Mouse (Mus musculus) liver, embryonic 11.5 days (tissue): ENCODE measurements around the gene Rsph14. TPM values are rescaled to one million over a fixed set of nuclear protein-coding genes. Genes with fewer than 3 reads are reported as not detected.

Experiments used
- ATAC-seq: fragments of 200-750 bp; cut with Nextera tagmentation; replicated peaks from 2 replicates; pipeline ENCODE4 v1.8.0; 2017; ENCODE audit warnings: moderate number of reproducible peaks, mild to moderate bottlenecking, moderate TSS enrichment, moderate library complexity; ENCODE audit not compliant: low FRiP score
- DNase-seq: peaks from one replicate; pipeline ENCODE4 v3.0.0-alpha.2; 2017; ENCODE audit warnings: low spot score
- H3K27ac ChIP-seq: fragments of 300-500 bp; sonication (generic); 2 replicates; pipeline ENCODE4 v1.5.1; 2014; ENCODE audit warnings: mild to moderate bottlenecking, low read depth, low read length, control low read depth
- H3K27me3 ChIP-seq: fragments of 300-500 bp; sonication (generic); replicated peaks from 2 replicates; pipeline ENCODE4 v1.6.1; 2014; ENCODE audit warnings: low read length, mixed read lengths; ENCODE audit not compliant: control insufficient read depth, insufficient read depth
- H3K36me3 ChIP-seq: fragments of 300-500 bp; sonication (generic); 2 replicates; pipeline ENCODE4 v1.6.1; 2014; ENCODE audit warnings: mild to moderate bottlenecking, low read length, moderate library complexity, mixed read lengths; ENCODE audit not compliant: control insufficient read depth, insufficient read depth
- H3K4me1 ChIP-seq: fragments of 300-500 bp; sonication (generic); replicated peaks from 2 replicates; pipeline ENCODE4 v1.6.1; 2014; ENCODE audit warnings: low read length, mixed read lengths; ENCODE audit not compliant: control insufficient read depth, insufficient read depth
- H3K4me2 ChIP-seq: fragments of 300-500 bp; sonication (generic); 2 replicates; pipeline ENCODE4 v1.6.1; 2014; ENCODE audit warnings: mild to moderate bottlenecking, control low read depth, moderate library complexity
- H3K4me3 ChIP-seq: fragments of 300-500 bp; sonication (generic); 2 replicates; pipeline ENCODE4 v1.5.1; 2014; ENCODE audit warnings: low read depth, low read length, control low read depth
- H3K9ac ChIP-seq: fragments of 300-500 bp; sonication (generic); 2 replicates; pipeline ENCODE4 v1.6.1; 2014; ENCODE audit warnings: low read depth, low read length, control low read depth
- H3K9me3 ChIP-seq: fragments of 300-500 bp; sonication (generic); 2 replicates; pipeline ENCODE4 v1.6.1; 2016; ENCODE audit warnings: low read length, inconsistent platforms, mixed read lengths; ENCODE audit not compliant: control insufficient read depth
- WGBS: fragments of 180-500 bp; shearing (Covaris S2); extraction: QIAGEN DNeasy Blood & Tissue Kit; methylation state at CpG from one replicate; pipeline ENCODE4 v1.1.7; 2014; 5-methylcytosine and 5-hydroxymethylcytosine counted together
- polyA plus RNA-seq: library from polyadenylated mRNA; unstranded; fragments of >200 nt; fragmentation: Nextera tagmentation; extraction: Ambion mirVana; gene quantifications from 2 replicates; pipeline ENCODE4 v1.2.1, GENCODE M21; 2014

Rsph14 gene
- polyA plus RNA-seq, 1 experiment from 2014 or later, result not detected

- Histone ChIP-seq H3K9ac (no peak overlapping the region), H3K9me3 (no peaks in the 10 kb centered on the region), H3K27ac (no peak overlapping the region), H3K4me1 (peaks cover 7% of the 10 kb centered on the region), H3K4me3 (no peak overlapping the region), H3K36me3 (no peaks in the 10 kb centered on the region), H3K27me3 (peaks cover 5% of the 10 kb centered on the region), H3K4me2 (no peak overlapping the region)
- DNase-seq (no peak), ATAC-seq (no peak)
- WGBS, result 76% methylated on average over 6 of the region's 6 CpGs
Observed at GRCm38 (mm10) chr10:74973026-74973425, 59.4 kb downstream of the Rsph14 start.

- H3K4me3 ChIP-seq, result no peak overlapping the region
- H3K4me1 ChIP-seq, result peaks cover 10% of the 10 kb centered on the region
- H3K27ac ChIP-seq, result no peak overlapping the region
- DNase-seq, result no peak
- H3K27me3 ChIP-seq, result peaks cover 17% of the 10 kb centered on the region
- no peak overlapping the region; the same call in 1 of the 2 replicates for H3K4me2 ChIP-seq
- H3K9me3 ChIP-seq, result no peaks in the 10 kb centered on the region
- no peak for ATAC-seq
- WGBS, result 71% methylated on average over 2 of the region's 2 CpGs
- no peak overlapping the region for H3K9ac ChIP-seq
- no peaks in the 10 kb centered on the region for H3K36me3 ChIP-seq
Observed at GRCm38 (mm10) chr10:74969266-74969665, 63.1 kb downstream of the Rsph14 start.

GRCm38 (mm10) chr10:74967651-74968267 lies 64.6 kb downstream of the Rsph14 start:
- Histone ChIP-seq H3K27me3 (peaks cover 17% of the 10 kb centered on the region), H3K36me3 (no peaks in the 10 kb centered on the region), H3K9ac (peak overlapping the region; percentile 48; the same call in 1 of the 2 replicates), H3K4me1 (peaks cover 10% of the 10 kb centered on the region), H3K27ac (no peak overlapping the region), H3K4me2 (peak overlapping the region; percentile 89), H3K9me3 (no peaks in the 10 kb centered on the region), H3K4me3 (peak overlapping the region; percentile 64)
- WGBS, result 7% methylated on average over 25 of the region's 25 CpGs
- ATAC-seq (peak; percentile 3; the same call in 1 of the 2 replicates), DNase-seq (no peak)

- Histone ChIP-seq H3K4me1 (peaks cover 10% of the 10 kb centered on the region), H3K27ac (no peak within 1 kb of the TSS), H3K4me3 (peak within 1 kb of the TSS; percentile 64), H3K36me3 (no peaks in the 10 kb centered on the region), H3K9me3 (no peaks in the 10 kb centered on the region), H3K9ac (peak within 1 kb of the TSS; percentile 48; the same call in 1 of the 2 replicates), H3K4me2 (peak within 1 kb of the TSS; percentile 89), H3K27me3 (peaks cover 17% of the 10 kb centered on the region)
- peak; percentile 91 for DNase-seq
- peak; percentile 95 for ATAC-seq
- under 1% methylated on average over 74 of the region's 83 CpGs for WGBS
Observed at GRCm38 (mm10) chr10:74966850-74967451, 65.4 kb downstream of the Rsph14 start, which contains the start of gene Gnaz. TSS of gene Gnaz (plus strand) at chr10:74967177.

DNA sequence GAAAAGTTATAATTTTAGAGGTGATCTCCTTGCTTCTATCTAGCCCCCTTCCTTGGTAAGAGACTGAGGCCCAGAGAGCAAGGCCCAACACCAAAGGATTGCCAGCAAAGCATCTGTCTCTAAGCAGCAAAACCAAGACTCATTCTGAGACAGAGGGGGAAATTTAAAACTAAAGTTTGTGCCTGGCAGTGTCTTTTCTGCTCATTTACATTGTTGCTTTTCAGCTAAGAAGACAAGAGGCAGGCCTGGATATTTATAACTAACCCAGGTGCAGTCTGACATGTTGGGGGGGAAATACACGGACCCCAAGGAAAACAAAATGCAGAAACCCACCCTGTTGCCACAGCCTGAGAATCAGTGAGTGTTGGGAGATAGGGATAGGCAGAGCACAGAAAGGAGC lies 68.0 kb downstream of the Rsph14 start:
- H3K9ac ChIP-seq, result no peak overlapping the region
- H3K27ac ChIP-seq, result no peak overlapping the region
- H3K4me1 ChIP-seq, result peaks cover 10% of the 10 kb centered on the region
- H3K4me3 ChIP-seq, result no peak overlapping the region
- no peaks in the 10 kb centered on the region for H3K36me3 ChIP-seq
- WGBS, result 89% methylated on average over 1 of the region's 1 CpGs
- ATAC-seq (no peak), DNase-seq (no peak)
- peaks cover 17% of the 10 kb centered on the region for H3K27me3 ChIP-seq
- no peak overlapping the region for H3K4me2 ChIP-seq
- H3K9me3 ChIP-seq, result no peaks in the 10 kb centered on the region

DNA sequence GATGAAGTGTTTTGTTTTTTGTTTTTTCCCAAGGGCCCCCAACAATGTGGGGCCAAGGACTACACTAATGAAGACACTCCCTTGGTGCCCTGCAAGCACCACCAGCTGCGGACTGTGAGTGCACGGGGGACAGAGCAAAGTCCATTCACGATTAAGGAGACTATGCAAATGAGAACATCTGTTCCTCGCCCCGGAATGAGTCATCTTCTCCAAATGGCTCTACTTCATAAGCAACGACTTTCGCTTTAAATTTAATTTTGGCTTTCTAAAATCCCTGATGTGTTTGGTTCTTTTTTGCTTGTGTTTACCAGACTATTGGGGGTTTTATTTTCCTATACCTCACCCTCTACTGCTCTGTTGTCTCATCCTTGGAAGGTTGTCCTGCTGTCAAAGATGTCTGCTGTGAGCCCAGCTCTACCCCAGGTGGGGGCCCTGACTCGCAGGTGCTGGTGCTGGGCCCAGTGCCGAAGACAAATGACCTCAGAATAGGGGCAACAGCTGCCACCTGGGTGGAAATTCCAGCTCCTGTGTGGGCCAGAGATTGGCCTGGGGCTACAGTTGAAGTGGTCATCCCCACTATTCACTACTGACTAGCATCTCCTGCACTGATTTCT lies 79.4 kb downstream of the Rsph14 start:
- no peak overlapping the region for H3K4me2 ChIP-seq
- ATAC-seq (no peak), DNase-seq (no peak)
- no peaks in the 10 kb centered on the region for H3K4me1 ChIP-seq
- no peaks in the 10 kb centered on the region for H3K9me3 ChIP-seq
- no peak overlapping the region for H3K27ac ChIP-seq
- WGBS, result 53% methylated on average over 9 of the region's 9 CpGs
- no peaks in the 10 kb centered on the region for H3K36me3 ChIP-seq
- no peaks in the 10 kb centered on the region for H3K27me3 ChIP-seq
- H3K9ac ChIP-seq, result no peak overlapping the region
- H3K4me3 ChIP-seq, result no peak overlapping the region

GRCm38 (mm10) chr10:74940795-74941194 lies 91.6 kb downstream of the Rsph14 start:
- Histone ChIP-seq H3K9ac (no peak overlapping the region), H3K9me3 (no peaks in the 10 kb centered on the region), H3K4me3 (no peak overlapping the region), H3K27me3 (no peaks in the 10 kb centered on the region), H3K4me1 (no peaks in the 10 kb centered on the region), H3K36me3 (no peaks in the 10 kb centered on the region), H3K4me2 (no peak overlapping the region), H3K27ac (no peak overlapping the region)
- ATAC-seq (no peak), DNase-seq (no peak)
- 82% methylated on average over 1 of the region's 1 CpGs for WGBS

GRCm38 (mm10) chr10:74939300-74939699 lies 93.1 kb downstream of the Rsph14 start:
- Histone ChIP-seq H3K27me3 (no peaks in the 10 kb centered on the region), H3K36me3 (no peaks in the 10 kb centered on the region), H3K9me3 (no peaks in the 10 kb centered on the region), H3K27ac (no peak overlapping the region), H3K4me2 (no peak overlapping the region), H3K9ac (no peak overlapping the region), H3K4me1 (no peaks in the 10 kb centered on the region), H3K4me3 (no peak overlapping the region)
- no peak for ATAC-seq
- DNase-seq, result no peak
- 61% methylated on average over 3 of the region's 3 CpGs for WGBS
